Mouse (Mus musculus) liver, embryonic 15.5 days (tissue): ENCODE results near the gene Mtf2. TPM values are rescaled to one million over a fixed set of nuclear protein-coding genes. Genes with fewer than 3 reads are reported as not detected.
"Not testable (repeated sequence)": the region's sequence is repeated elsewhere in the genome, so short reads cannot be mapped to it uniquely, and the experiment has no call there.

Experiments
- ATAC-seq: fragments of 200-750 bp; cut with Nextera tagmentation; 2 replicates; pipeline ENCODE4 v1.8.0; 2017; ENCODE audit warnings: moderate number of reproducible peaks, mild to moderate bottlenecking, moderate library complexity; ENCODE audit not compliant: insufficient read depth
- H3K27ac ChIP-seq: fragments of 300-500 bp; sonication (generic); replicated peaks from 2 replicates; pipeline ENCODE4 v1.5.1; 2015; ENCODE audit warnings: mild to moderate bottlenecking, inconsistent platforms
- H3K27me3 ChIP-seq: fragments of 300-500 bp; sonication (generic); 2 replicates; pipeline ENCODE4 v1.6.1; 2015; ENCODE audit warnings: mild to moderate bottlenecking, inconsistent platforms
- H3K36me3 ChIP-seq: fragments of 300-500 bp; sonication (generic); replicated peaks from 2 replicates; pipeline ENCODE4 v1.6.1; 2015; ENCODE audit warnings: moderate library complexity, mild to moderate bottlenecking, inconsistent platforms
- H3K4me1 ChIP-seq: fragments of 300-500 bp; sonication (generic); replicated peaks from 2 replicates; pipeline ENCODE4 v1.6.1; 2015; ENCODE audit warnings: inconsistent platforms
- H3K4me2 ChIP-seq: fragments of 300-500 bp; sonication (generic); 2 replicates; pipeline ENCODE4 v1.6.1; 2015; ENCODE audit warnings: moderate library complexity, mild to moderate bottlenecking, inconsistent platforms
- H3K4me3 ChIP-seq: fragments of 300-500 bp; sonication (generic); replicated peaks from 2 replicates; pipeline ENCODE4 v1.5.1; 2015; ENCODE audit warnings: mild to moderate bottlenecking, inconsistent platforms
- H3K9ac ChIP-seq: fragments of 300-500 bp; sonication (generic); 2 replicates; pipeline ENCODE4 v1.6.1; 2015; ENCODE audit warnings: moderate library complexity, mild to moderate bottlenecking, inconsistent platforms
- H3K9me3 ChIP-seq: fragments of 300-500 bp; sonication (generic); replicated peaks from 2 replicates; pipeline ENCODE4 v1.6.1; 2016; ENCODE audit warnings: inconsistent platforms
- WGBS: fragments of 180-500 bp; shearing (Covaris S2); methylation state at CpG from one replicate; pipeline ENCODE4 v1.1.7; 2015; ENCODE audit warnings: mixed read lengths; ENCODE audit not compliant: insufficient replicate concordance; 5-methylcytosine and 5-hydroxymethylcytosine counted together
- polyA plus RNA-seq: library from polyadenylated mRNA; unstranded; fragments of >200 nt; fragmentation: Nextera tagmentation; extraction: Ambion mirVana; gene quantifications from 2 replicates; pipeline ENCODE4 v1.2.1, GENCODE M21; 2015

Gene Mtf2
- polyA plus RNA-seq, 1 experiment from 2014 or later, result 36.6 TPM

- H3K27ac ChIP-seq, result no peak overlapping the region
- H3K4me3 ChIP-seq, result no peak overlapping the region
- no peaks in the 10 kb centered on the region for H3K27me3 ChIP-seq
- no peak overlapping the region for H3K4me2 ChIP-seq
- no peak for ATAC-seq
- WGBS, result 87% methylated on average over 2 of the region's 2 CpGs
- peaks cover 60% of the 10 kb centered on the region for H3K36me3 ChIP-seq
- no peaks in the 10 kb centered on the region for H3K4me1 ChIP-seq
- H3K9me3 ChIP-seq, result no peaks in the 10 kb centered on the region
- H3K9ac ChIP-seq, result no peak overlapping the region
These were observed 20.0 kb downstream of the Mtf2 start for GRCm38 (mm10) chr5:108085440-108085839.

DNA sequence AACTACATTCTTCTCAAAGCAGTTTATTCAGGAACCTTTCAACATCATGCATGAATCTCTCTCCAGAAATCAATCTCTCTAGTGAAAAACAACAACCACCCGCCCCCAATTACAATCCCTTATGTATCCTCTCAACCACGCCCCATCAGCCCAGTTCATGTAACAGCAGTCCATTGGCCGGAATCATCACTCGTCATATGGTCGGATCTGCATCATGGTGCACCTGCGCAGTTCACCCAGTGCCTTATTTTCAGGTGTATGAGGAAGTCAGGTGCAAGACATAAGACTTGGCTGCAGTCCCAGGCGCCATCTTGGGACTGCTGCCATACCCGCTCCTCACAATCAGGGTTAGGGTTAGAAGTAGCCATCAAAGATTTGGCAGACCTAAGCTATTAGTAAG lies 27.3 kb downstream of the Mtf2 start:
- not testable (repeated sequence) for H3K4me1 ChIP-seq, H3K27me3 ChIP-seq, H3K4me2 ChIP-seq, H3K4me3 ChIP-seq, H3K27ac ChIP-seq, H3K9ac ChIP-seq, H3K9me3 ChIP-seq, ATAC-seq
- H3K36me3 ChIP-seq, result peaks cover 65% of the 10 kb centered on the region
- 86% methylated on average over 8 of the region's 8 CpGs for WGBS

DNA sequence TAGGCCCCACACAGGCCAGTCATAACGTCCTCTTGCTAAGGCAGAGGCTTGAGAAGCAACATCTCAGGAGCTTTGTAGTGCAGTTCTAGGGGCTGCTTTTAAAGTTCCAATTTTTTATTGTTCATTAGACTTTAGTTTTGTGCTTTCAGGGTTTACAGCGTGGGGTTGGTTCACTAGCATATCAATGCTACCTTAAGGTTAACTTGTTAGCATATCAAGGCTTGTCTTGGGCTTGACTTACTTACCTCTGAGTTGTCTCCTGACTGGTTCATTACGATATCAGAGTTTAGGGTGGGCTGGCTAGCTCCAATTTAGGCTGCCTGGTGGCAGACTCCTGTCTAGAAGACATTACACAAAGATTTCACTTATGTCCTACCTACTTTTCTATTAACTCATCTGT lies 32.2 kb downstream of the Mtf2 start:
- H3K27me3 ChIP-seq, result no peaks in the 10 kb centered on the region
- H3K9ac ChIP-seq, result no peak overlapping the region
- WGBS, result 86% methylated on average over 3 of the region's 3 CpGs
- no peak overlapping the region for H3K4me3 ChIP-seq
- no peak overlapping the region for H3K27ac ChIP-seq
- H3K4me2 ChIP-seq, result no peak overlapping the region
- no peaks in the 10 kb centered on the region for H3K9me3 ChIP-seq
- ATAC-seq, result no peak
- peaks cover 53% of the 10 kb centered on the region for H3K36me3 ChIP-seq
- H3K4me1 ChIP-seq, result no peaks in the 10 kb centered on the region

- Histone ChIP-seq H3K9me3 (no peaks in the 10 kb centered on the region), H3K4me1 (no peaks in the 10 kb centered on the region), H3K9ac (no peak overlapping the region), H3K36me3 (peaks cover 51% of the 10 kb centered on the region), H3K27me3 (no peaks in the 10 kb centered on the region), H3K4me2 (no peak overlapping the region), H3K4me3 (no peak overlapping the region), H3K27ac (no peak overlapping the region)
- no peak for ATAC-seq
These were observed 34.7 kb downstream of the Mtf2 start for GRCm38 (mm10) chr5:108100196-108100595.

GRCm38 (mm10) chr5:108104306-108104705 lies 38.8 kb downstream of the Mtf2 start:
- H3K27ac ChIP-seq, result no peak overlapping the region
- ATAC-seq, result no peak
- peaks cover 43% of the 10 kb centered on the region for H3K36me3 ChIP-seq
- H3K4me3 ChIP-seq, result no peak overlapping the region
- no peak overlapping the region for H3K9ac ChIP-seq
- no peak overlapping the region for H3K4me2 ChIP-seq
- H3K9me3 ChIP-seq, result no peaks in the 10 kb centered on the region
- 81% methylated on average over 5 of the region's 5 CpGs for WGBS
- H3K27me3 ChIP-seq, result no peaks in the 10 kb centered on the region
- no peaks in the 10 kb centered on the region for H3K4me1 ChIP-seq

- no peak overlapping the region for H3K4me3 ChIP-seq
- H3K27me3 ChIP-seq, result no peaks in the 10 kb centered on the region
- ATAC-seq, result no peak
- no peaks in the 10 kb centered on the region for H3K4me1 ChIP-seq
- H3K36me3 ChIP-seq, result peaks cover 24% of the 10 kb centered on the region
- H3K4me2 ChIP-seq, result no peak overlapping the region
- no peak overlapping the region for H3K27ac ChIP-seq
- no peaks in the 10 kb centered on the region for H3K9me3 ChIP-seq
- H3K9ac ChIP-seq, result no peak overlapping the region
- WGBS, result 88% methylated on average over 7 of the region's 7 CpGs
These were observed 43.9 kb downstream of the Mtf2 start for GRCm38 (mm10) chr5:108109346-108109745.

DNA sequence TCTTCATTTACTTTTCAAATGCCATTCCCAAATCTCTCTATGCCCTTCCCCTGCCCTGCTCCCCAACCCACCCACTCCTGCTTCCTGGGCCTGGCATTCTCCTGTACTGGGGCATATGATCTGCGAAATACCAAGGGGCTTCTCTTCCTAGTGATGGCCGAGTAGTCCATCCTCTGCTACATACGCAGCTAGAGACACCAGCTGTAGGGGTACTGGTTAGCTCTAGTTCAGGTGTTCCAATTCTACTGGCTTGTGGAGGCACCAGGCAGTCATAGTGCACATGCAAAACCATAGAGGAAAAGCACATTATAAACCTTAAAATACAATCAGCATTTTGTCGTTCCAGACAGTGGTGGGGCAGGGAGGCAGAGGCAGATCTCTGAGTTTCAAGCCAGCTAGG lies 52.2 kb downstream of the Mtf2 start:
- no peak overlapping the region for H3K9ac ChIP-seq
- no peak overlapping the region for H3K4me3 ChIP-seq
- no peaks in the 10 kb centered on the region for H3K27me3 ChIP-seq
- H3K4me2 ChIP-seq, result no peak overlapping the region
- H3K4me1 ChIP-seq, result no peaks in the 10 kb centered on the region
- 87% methylated on average over 4 of the region's 4 CpGs for WGBS
- no peak for ATAC-seq
- no peak overlapping the region for H3K27ac ChIP-seq
- H3K9me3 ChIP-seq, result no peaks in the 10 kb centered on the region
- no peaks in the 10 kb centered on the region for H3K36me3 ChIP-seq

DNA sequence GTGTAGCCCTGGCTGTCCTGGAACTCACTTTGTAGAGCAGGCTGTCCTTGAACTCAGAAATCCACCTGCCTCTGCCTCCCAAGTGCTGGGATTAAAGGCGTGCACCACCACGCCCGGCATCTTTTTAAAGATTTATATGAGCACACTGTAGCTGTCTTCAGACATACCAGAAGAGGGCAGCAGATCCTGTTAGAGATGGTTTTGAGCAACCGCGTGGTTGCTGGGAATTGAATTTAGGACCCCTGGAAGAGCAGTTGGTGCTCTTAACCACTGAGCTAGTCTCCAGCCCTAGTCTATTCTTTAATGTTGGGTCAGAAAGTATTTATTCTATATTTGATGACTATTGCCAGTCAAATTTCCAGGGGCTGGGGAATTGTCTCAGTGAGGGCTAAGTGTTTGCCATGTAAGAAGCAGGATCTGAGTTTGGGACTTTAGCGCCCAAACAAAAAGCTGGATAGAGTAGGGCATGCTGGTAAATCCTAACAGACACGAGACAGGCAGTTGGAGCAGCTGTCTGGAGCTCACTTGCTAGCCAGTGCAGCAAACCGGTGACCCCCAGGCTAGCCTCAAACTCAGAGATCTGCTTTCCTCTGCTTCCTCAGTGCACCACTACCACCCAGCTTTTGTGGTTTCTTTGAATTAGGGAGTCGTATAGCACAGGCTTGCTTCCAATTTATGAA lies 54.9 kb downstream of the Mtf2 start:
- peaks cover 4% of the 10 kb centered on the region; the same call in 1 of the 2 replicates for H3K36me3 ChIP-seq
- no peak overlapping the region for H3K4me3 ChIP-seq
- 74% methylated on average over 9 of the region's 9 CpGs for WGBS
- no peak overlapping the region for H3K4me2 ChIP-seq
- no peak for ATAC-seq
- no peak overlapping the region for H3K9ac ChIP-seq
- H3K9me3 ChIP-seq, result no peaks in the 10 kb centered on the region
- no peaks in the 10 kb centered on the region for H3K4me1 ChIP-seq
- H3K27ac ChIP-seq, result no peak overlapping the region
- no peaks in the 10 kb centered on the region for H3K27me3 ChIP-seq

DNA sequence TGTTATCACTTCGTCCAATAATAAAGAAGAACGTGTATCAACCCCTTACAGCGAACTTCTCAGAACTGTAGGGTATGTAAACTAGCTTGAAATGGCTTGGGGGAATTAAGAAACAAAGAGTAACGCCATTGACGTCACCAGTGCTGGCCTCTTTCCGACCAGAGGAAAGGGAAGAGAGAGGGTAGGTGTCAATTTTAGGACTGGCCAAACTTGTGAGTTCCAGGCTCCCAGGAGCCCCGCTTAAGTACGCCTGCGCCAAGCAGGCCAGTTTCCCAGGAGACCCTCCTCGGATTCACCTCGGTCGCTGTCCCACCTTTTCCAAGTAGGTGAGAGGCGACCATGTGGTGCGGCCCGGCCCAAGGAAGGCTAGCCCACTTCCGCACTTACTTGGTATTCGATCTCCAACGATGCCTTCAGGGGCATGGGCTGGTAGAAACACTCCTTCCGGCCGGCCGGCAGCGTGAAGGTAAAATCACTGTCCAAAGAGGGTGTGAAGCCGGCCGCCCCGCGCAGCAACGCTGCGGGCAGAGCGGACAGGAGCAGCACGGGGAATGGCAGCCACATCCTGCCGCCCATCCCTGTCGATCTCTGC lies 66.5 kb downstream of the Mtf2 start:
- under 1% methylated on average over 32 of the region's 32 CpGs for WGBS
- Histone ChIP-seq H3K9ac (peak overlapping the region; percentile 74), H3K27ac (peak overlapping the region; percentile 90), H3K4me1 (peaks cover 16% of the 10 kb centered on the region), H3K36me3 (peaks cover 18% of the 10 kb centered on the region), H3K9me3 (no peaks in the 10 kb centered on the region), H3K27me3 (no peaks in the 10 kb centered on the region), H3K4me2 (peak overlapping the region; percentile 96), H3K4me3 (peak overlapping the region; percentile 75)
- ATAC-seq, result peak; percentile 39

GRCm38 (mm10) chr5:108132441-108133243 lies 67.2 kb downstream of the Mtf2 start, which contains the start of the genes Tmed5 and Ccdc18:
TSS of gene Tmed5 (minus strand) at chr5:108132620.
TSS of gene Ccdc18 (plus strand) at chr5:108132875.
- H3K9ac ChIP-seq, result peak within 1 kb of the TSS; percentile 87
- no peaks in the 10 kb centered on the region for H3K27me3 ChIP-seq
- peak; percentile 99 for ATAC-seq
- H3K9me3 ChIP-seq, result no peaks in the 10 kb centered on the region
- H3K4me2 ChIP-seq, result peak within 1 kb of the TSS; percentile 96
- under 1% methylated on average over 65 of the region's 65 CpGs for WGBS
- peaks cover 16% of the 10 kb centered on the region for H3K36me3 ChIP-seq
- H3K4me1 ChIP-seq, result peaks cover 16% of the 10 kb centered on the region
- peak within 1 kb of the TSS; percentile 90 for H3K27ac ChIP-seq
- peak within 1 kb of the TSS; percentile 75 for H3K4me3 ChIP-seq

DNA sequence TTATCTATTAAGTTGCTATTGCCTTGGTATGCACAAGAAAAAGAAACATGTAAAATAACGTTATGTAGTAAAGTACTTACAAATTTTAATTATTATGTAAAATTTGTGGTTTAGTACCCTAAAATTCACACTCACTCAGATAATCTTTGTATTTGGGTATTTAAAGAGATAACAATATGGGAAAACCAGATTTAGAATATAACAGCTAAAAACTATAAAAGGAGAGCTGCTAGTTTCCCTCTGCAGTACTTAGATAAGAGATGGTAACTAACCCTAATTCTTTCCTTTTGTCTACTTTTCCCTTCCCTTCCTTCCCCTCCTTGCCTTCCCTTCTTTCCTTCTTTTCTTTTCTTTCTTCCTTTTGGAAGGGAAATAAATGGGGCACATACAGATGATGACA lies 87.1 kb downstream of the Mtf2 start:
- Histone ChIP-seq H3K9me3 (no peaks in the 10 kb centered on the region), H3K27ac (no peak overlapping the region), H3K36me3 (0 out of 2 replicates have a peak, but pooled peaks cover 10% of the 10 kb centered on the region), H3K9ac (no peak overlapping the region), H3K4me2 (no peak overlapping the region), H3K4me1 (no peaks in the 10 kb centered on the region), H3K4me3 (no peak overlapping the region), H3K27me3 (no peaks in the 10 kb centered on the region)
- WGBS, result 68% methylated on average over 1 of the region's 1 CpGs
- no peak for ATAC-seq
